Mouse (Mus musculus) kidney, adult 2 months (tissue): ENCODE results near the gene Ecsit. TPM values are rescaled to one million over a fixed set of nuclear protein-coding genes. Genes with fewer than 3 reads are reported as not detected.

Source experiments
- DNase-seq: peaks from one replicate; pipeline ENCODE4 v3.0.0; 2021
- H3K27ac ChIP-seq: fragments of 200-500 bp; 2 replicates; pipeline ENCODE4 v1.5.1; 2012; ENCODE audit warnings: low read depth, low read length, control low read depth, inconsistent platforms; ENCODE audit not compliant: insufficient read depth
- H3K27me3 ChIP-seq: fragments of 200-500 bp; replicated peaks from 2 replicates; pipeline ENCODE4 v1.6.1; 2012; ENCODE audit warnings: mild to moderate bottlenecking, moderate library complexity, low read length, inconsistent platforms; ENCODE audit not compliant: control insufficient read depth, insufficient read depth
- H3K36me3 ChIP-seq: fragments of 200-500 bp; 2 replicates; pipeline ENCODE4 v1.6.1; 2012; ENCODE audit warnings: mild to moderate bottlenecking, moderate library complexity, low read length, inconsistent platforms; ENCODE audit not compliant: control insufficient read depth, insufficient read depth
- H3K4me1 ChIP-seq: fragments of 200-500 bp; 2 replicates; pipeline ENCODE4 v1.6.1; 2011; ENCODE audit warnings: low read length; ENCODE audit not compliant: control insufficient read depth, insufficient read depth
- H3K4me3 ChIP-seq: fragments of 200-500 bp; 2 replicates; pipeline ENCODE4 v1.5.1; 2011; ENCODE audit warnings: mild to moderate bottlenecking, low read depth, low read length, control low read depth; ENCODE audit not compliant: insufficient read depth
- CTCF ChIP-seq: fragments of 200-500 bp; conservative IDR thresholded peaks from 2 replicates; pipeline ENCODE4 v1.5.1; 2011; ENCODE audit warnings: low read depth, mild to moderate bottlenecking, control low read depth, low read length, moderate library complexity, mixed read lengths; ENCODE audit not compliant: insufficient read depth, insufficient read length
- POLR2A ChIP-seq: fragments of 200-500 bp; IDR thresholded peaks from one replicate; pipeline ENCODE4 v1.6.1; 2011; ENCODE audit warnings: low read depth, low read length, control low read depth
- WGBS: fragments of 180-500 bp; shearing (Covaris S2); methylation state at CpG from one replicate; pipeline ENCODE4 v1.1.7; 2018; 5-methylcytosine and 5-hydroxymethylcytosine counted together
- polyA plus RNA-seq: library from polyadenylated mRNA; depleted of rRNA; stranded (reverse); fragments of >200 nt; gene quantifications from 2 replicates; pipeline ENCODE4 v1.2.3, GENCODE M21; 2012

Ecsit gene
- polyA plus RNA-seq, 1 experiment: 143 TPM

- Histone ChIP-seq H3K27ac (no peak overlapping the region), H3K36me3 (no peaks in the 10 kb centered on the region; the same call in 1 of the 2 replicates), H3K4me3 (no peak overlapping the region), H3K27me3 (no peaks in the 10 kb centered on the region), H3K4me1 (no peaks in the 10 kb centered on the region; the same call in 1 of the 2 replicates)
- DNase-seq: no peak
- TF ChIP-seq CTCF: no peak
- TF ChIP-seq POLR2A: no peak
- WGBS: 48% methylated on average over 2 of the region's 2 CpGs
Observed at GRCm38 (mm10) chr9:22061339-22061738, 23.9 kb downstream of the Ecsit start.

GRCm38 (mm10) chr9:22058011-22058424 lies 27.2 kb downstream of the Ecsit start:
- H3K36me3 ChIP-seq: no peaks in the 10 kb centered on the region; the same call in 1 of the 2 replicates
- WGBS: 91% methylated on average over 9 of the region's 9 CpGs
- H3K27me3 ChIP-seq: no peaks in the 10 kb centered on the region

GRCm38 (mm10) chr9:22057031-22057517 lies 28.2 kb downstream of the Ecsit start:
- Histone ChIP-seq H3K4me3 (no peak overlapping the region), H3K27ac (no peak overlapping the region), H3K27me3 (no peaks in the 10 kb centered on the region), H3K36me3 (no peaks in the 10 kb centered on the region; the same call in 1 of the 2 replicates), H3K4me1 (no peaks in the 10 kb centered on the region; the same call in 1 of the 2 replicates)
- no peak for DNase-seq
- 89% methylated on average over 9 of the region's 9 CpGs for WGBS
- TF ChIP-seq CTCF (no peak), POLR2A (no peak)

More at GRCm38 (mm10) chr9:22058011-22058424, 27.2 kb downstream of the Ecsit start:
- Histone ChIP-seq H3K4me3 (no peak overlapping the region), H3K4me1 (no peaks in the 10 kb centered on the region; the same call in 1 of the 2 replicates), H3K27ac (no peak overlapping the region)
- TF ChIP-seq CTCF: no peak
- no peak for TF ChIP-seq POLR2A
- no peak for DNase-seq

GRCm38 (mm10) chr9:22056303-22056910 lies 28.8 kb downstream of the Ecsit start:
- Histone ChIP-seq H3K4me3 (no peak overlapping the region), H3K36me3 (no peaks in the 10 kb centered on the region; the same call in 1 of the 2 replicates), H3K27ac (no peak overlapping the region), H3K4me1 (no peaks in the 10 kb centered on the region; the same call in 1 of the 2 replicates), H3K27me3 (peaks cover 3% of the 10 kb centered on the region)
- no peak for TF ChIP-seq POLR2A
- no peak for TF ChIP-seq CTCF
- 61% methylated on average over 9 of the region's 9 CpGs for WGBS
- DNase-seq: peak; percentile 74

- no peak overlapping the region for H3K4me3 ChIP-seq
- H3K27me3 ChIP-seq: peaks cover 4% of the 10 kb centered on the region
- TF ChIP-seq POLR2A: no peak
- no peak for TF ChIP-seq CTCF
- H3K4me1 ChIP-seq: no peaks in the 10 kb centered on the region; the same call in 1 of the 2 replicates
- WGBS: 42% methylated on average over 29 of the region's 29 CpGs
- no peak for DNase-seq
- H3K36me3 ChIP-seq: no peaks in the 10 kb centered on the region; the same call in 1 of the 2 replicates
- no peak overlapping the region for H3K27ac ChIP-seq
Observed at GRCm38 (mm10) chr9:22055713-22056112, 29.5 kb downstream of the Ecsit start.

GRCm38 (mm10) chr9:22054411-22055076 lies 30.7 kb downstream of the Ecsit start:
- Histone ChIP-seq H3K27ac (no peak overlapping the region), H3K36me3 (no peaks in the 10 kb centered on the region; the same call in 1 of the 2 replicates), H3K4me3 (no peak overlapping the region), H3K27me3 (peaks cover 4% of the 10 kb centered on the region), H3K4me1 (no peaks in the 10 kb centered on the region; the same call in 1 of the 2 replicates)
- TF ChIP-seq CTCF: peak; percentile 75
- no peak for TF ChIP-seq POLR2A
- 1% methylated on average over 32 of the region's 32 CpGs for WGBS
- DNase-seq: peak; percentile 83

- Histone ChIP-seq H3K27ac (no peak overlapping the region), H3K4me3 (no peak overlapping the region), H3K27me3 (peaks cover 4% of the 10 kb centered on the region), H3K4me1 (no peaks in the 10 kb centered on the region; the same call in 1 of the 2 replicates), H3K36me3 (no peaks in the 10 kb centered on the region; the same call in 1 of the 2 replicates)
- WGBS: 29% methylated on average over 6 of the region's 7 CpGs
- TF ChIP-seq POLR2A (no peak), CTCF (no peak)
- DNase-seq: no peak
Observed at GRCm38 (mm10) chr9:22053657-22054056, 31.6 kb downstream of the Ecsit start.
